Mouse (Mus musculus) ES-Bruce4 (cell line): ENCODE measurements around the gene Olfr769. TPM values are rescaled to one million over a fixed set of nuclear protein-coding genes. Genes with fewer than 3 reads are reported as not detected.
"Not testable (repeated sequence)": the region's sequence is repeated elsewhere in the genome, so short reads cannot be mapped to it uniquely, and the experiment has no call there.

Experiments used
- H3K27ac ChIP-seq: 2 replicates; pipeline ENCODE4 v1.5.1; 2012; ENCODE audit warnings: low read length, inconsistent platforms; ENCODE audit not compliant: insufficient read depth
- H3K27me3 ChIP-seq: 2 replicates; pipeline ENCODE4 v1.6.1; 2012; ENCODE audit warnings: mild to moderate bottlenecking, low read length, inconsistent platforms; ENCODE audit not compliant: control insufficient read depth, poor library complexity, insufficient read depth, severe bottlenecking
- H3K36me3 ChIP-seq: 2 replicates; pipeline ENCODE4 v1.6.1; 2012; ENCODE audit warnings: inconsistent platforms, mild to moderate bottlenecking, low read length, moderate library complexity; ENCODE audit not compliant: control insufficient read depth, poor library complexity, insufficient read depth, severe bottlenecking
- H3K4me1 ChIP-seq: one replicate; pipeline ENCODE4 v1.8.1; 2011; ENCODE audit warnings: low read length; ENCODE audit not compliant: control insufficient read depth, insufficient read depth
- H3K4me3 ChIP-seq: 2 replicates; pipeline ENCODE4 v1.5.1; 2011; ENCODE audit warnings: low read depth, mild to moderate bottlenecking, low read length
- H3K9ac ChIP-seq: 2 replicates; pipeline ENCODE4 v1.6.1; 2012; ENCODE audit warnings: low read depth, mild to moderate bottlenecking, inconsistent platforms; ENCODE audit not compliant: poor library complexity, severe bottlenecking
- H3K9me3 ChIP-seq: replicated peaks from 2 replicates; pipeline ENCODE4 v1.6.1; 2012; ENCODE audit warnings: mild to moderate bottlenecking, low read length, inconsistent platforms; ENCODE audit not compliant: control insufficient read depth, poor library complexity, insufficient read depth, severe bottlenecking
- CTCF ChIP-seq: IDR thresholded peaks from one replicate; pipeline ENCODE4 v1.8.1; 2011; ENCODE audit warnings: low read depth, low read length
- EP300 ChIP-seq: IDR thresholded peaks from 2 replicates; pipeline ENCODE4 v1.6.1; 2011; ENCODE audit warnings: low read depth, low read length; ENCODE audit not compliant: insufficient read depth
- POLR2A ChIP-seq: IDR thresholded peaks from one replicate; pipeline ENCODE4 v1.8.1; 2011; ENCODE audit warnings: low read length; ENCODE audit not compliant: insufficient read depth
- polyA plus RNA-seq: library from polyadenylated mRNA; stranded (reverse); fragments of >200 nt; gene quantifications from 2 replicates; pipeline ENCODE4 v1.2.4, GENCODE M21; 2011; ENCODE audit warnings: low read depth; ENCODE audit not compliant: missing spikeins, insufficient read depth, insufficient read length

Gene Olfr769
- polyA plus RNA-seq: not detected in 2 replicates

GRCm38 (mm10) chr10:129117761-129118160 is at the start of gene Olfr769:
Gene Olfr769, minus strand, starts transcription at chr10:129117861.
- Histone ChIP-seq H3K9me3 (no peaks in the 10 kb centered on the region), H3K4me3 (no peak within 1 kb of the TSS), H3K27me3 (no peaks in the 10 kb centered on the region), H3K9ac (no peak within 1 kb of the TSS), H3K36me3 (no peaks in the 10 kb centered on the region), H3K4me1 (no peaks in the 10 kb centered on the region), H3K27ac (no peak within 1 kb of the TSS)
- TF ChIP-seq POLR2A (no peak), CTCF (no peak), EP300 (no peak)

GRCm38 (mm10) chr10:129164651-129165050 is 47.0 kb upstream of the Olfr769 start, which contains the start of gene Olfr771:
Gene Olfr771, minus strand, starts transcription at chr10:129164751.
- Histone ChIP-seq H3K9me3 (no peaks in the 10 kb centered on the region), H3K9ac (no peak within 1 kb of the TSS), H3K4me1 (no peaks in the 10 kb centered on the region), H3K36me3 (no peaks in the 10 kb centered on the region), H3K27me3 (no peaks in the 10 kb centered on the region), H3K27ac (no peak within 1 kb of the TSS), H3K4me3 (no peak within 1 kb of the TSS)
- TF ChIP-seq POLR2A: no peak
- no peak for TF ChIP-seq EP300
- no peak for TF ChIP-seq CTCF

- Histone ChIP-seq H3K36me3 (no peaks in the 10 kb centered on the region), H3K4me3 (no peak within 1 kb of the TSS), H3K9ac (no peak within 1 kb of the TSS), H3K4me1 (no peaks in the 10 kb centered on the region), H3K27me3 (no peaks in the 10 kb centered on the region), H3K9me3 (no peaks in the 10 kb centered on the region), H3K27ac (no peak within 1 kb of the TSS)
- no peak for TF ChIP-seq POLR2A
- TF ChIP-seq CTCF: no peak
- no peak for TF ChIP-seq EP300
These were observed 21.2 kb upstream of the Olfr769 start, which contains the start of gene Olfr770 for GRCm38 (mm10) chr10:129138898-129139297. Gene Olfr770, minus strand, starts transcription at chr10:129138998.

GRCm38 (mm10) chr10:129115146-129115545 is 2.5 kb downstream of the Olfr769 start:
- TF ChIP-seq POLR2A (no peak), CTCF (no peak), EP300 (no peak)
- no peaks in the 10 kb centered on the region for H3K4me1 ChIP-seq
- H3K27me3 ChIP-seq: no peaks in the 10 kb centered on the region
- H3K9me3 ChIP-seq: no peaks in the 10 kb centered on the region
- no peak overlapping the region for H3K9ac ChIP-seq
- no peaks in the 10 kb centered on the region for H3K36me3 ChIP-seq
- H3K4me3 ChIP-seq: no peak overlapping the region
- no peak overlapping the region for H3K27ac ChIP-seq

- TF ChIP-seq POLR2A (no peak), EP300 (no peak), CTCF (no peak)
- H3K36me3 ChIP-seq: no peaks in the 10 kb centered on the region
- H3K9ac ChIP-seq: no peak overlapping the region
- no peaks in the 10 kb centered on the region for H3K4me1 ChIP-seq
- H3K27ac ChIP-seq: no peak overlapping the region
- H3K27me3 ChIP-seq: no peaks in the 10 kb centered on the region
- no peaks in the 10 kb centered on the region for H3K9me3 ChIP-seq
- no peak overlapping the region for H3K4me3 ChIP-seq
These were observed 16.4 kb downstream of the Olfr769 start for GRCm38 (mm10) chr10:129101231-129101630.

GRCm38 (mm10) chr10:129099275-129099674 is 18.4 kb downstream of the Olfr769 start, which contains the start of gene Olfr768:
Gene Olfr768, minus strand, starts transcription at chr10:129099375.
- H3K4me3 ChIP-seq: no peak within 1 kb of the TSS
- no peak for TF ChIP-seq CTCF
- TF ChIP-seq POLR2A: no peak
- no peak for TF ChIP-seq EP300
- H3K36me3 ChIP-seq: no peaks in the 10 kb centered on the region
- H3K27me3 ChIP-seq: no peaks in the 10 kb centered on the region
- no peaks in the 10 kb centered on the region for H3K9me3 ChIP-seq
- H3K27ac ChIP-seq: no peak within 1 kb of the TSS
- no peaks in the 10 kb centered on the region for H3K4me1 ChIP-seq
- no peak within 1 kb of the TSS for H3K9ac ChIP-seq

GRCm38 (mm10) chr10:129082810-129083209 is 34.9 kb downstream of the Olfr769 start, which contains the start of gene Olfr767:
Gene Olfr767, minus strand, starts transcription at chr10:129082910.
- H3K9ac ChIP-seq, H3K4me1 ChIP-seq, H3K36me3 ChIP-seq, H3K27me3 ChIP-seq, H3K4me3 ChIP-seq, H3K9me3 ChIP-seq, H3K27ac ChIP-seq: not testable (repeated sequence)
